Mouse (Mus musculus): ENCODE data around the gene Rnf39. TPM values are rescaled to one million over a fixed set of nuclear protein-coding genes. Genes with fewer than 3 reads are reported as not detected.

The Rnf39 gene
- total and polyA plus RNA-seq, 3 experiments: not detected

DNA sequence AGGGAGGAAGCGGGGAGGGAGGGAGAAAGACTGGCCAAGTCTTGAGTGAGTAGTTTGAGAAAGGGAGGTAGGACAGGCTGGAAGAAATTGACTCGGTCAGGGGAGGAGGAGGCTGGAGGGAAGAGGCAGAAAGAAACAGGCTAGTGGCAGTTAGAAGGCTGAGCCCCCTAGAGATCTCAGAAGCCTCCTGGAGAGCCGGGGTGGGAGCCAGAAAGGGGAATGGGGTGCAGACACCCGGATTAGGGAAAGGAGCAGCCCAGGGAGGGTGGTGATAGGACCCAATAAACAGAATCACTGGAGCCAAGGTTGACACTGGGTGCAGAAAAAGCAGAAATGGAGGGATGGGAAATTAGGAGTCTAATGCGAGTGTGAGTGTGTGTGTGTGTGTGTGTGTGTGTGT, 973 bp downstream of the Rnf39 start:
- in situ Hi-C loops (cut with MboI; ENCODE audit: low pct_ligation_motif_present, low pct_unique_long_range_greater_than_20kb, low sequenced_read_pairs) (no loop called here), dilution Hi-C loops (cut with MboI; ENCODE audit: extremely low pct_ligation_motif_present, extremely low pct_unique_long_range_greater_than_20kb, low sequenced_read_pairs) (no loop called here)
- H3K36me3 ChIP-seq (replicated peaks in 1 of 2; ENCODE audit: control insufficient read depth in 1 of 2, insufficient read depth in 1 of 2, low read length in 1 of 2): peaks cover 6 to 20% of the 10 kb centered on the region in 2 experiments
- TF ChIP-seq MAFK (IDR thresholded peaks at IDR 0.05; ENCODE audit: insufficient replicate concordance, low read length) (no peak), MYC (IDR thresholded peaks at IDR 0.05; ENCODE audit: low read depth, low read length) (no peak), KAT2A (IDR thresholded peaks at IDR 0.05; ENCODE audit: insufficient replicate concordance, low read length) (no peak), PAX5 (IDR thresholded peaks at IDR 0.05; ENCODE audit: low read length) (no peak), CTCF (conservative IDR thresholded peaks at IDR 0.05 in 1 of 2, IDR thresholded peaks at IDR 0.05 in 1 of 2; ENCODE audit: low read depth in 2 of 2, low read length in 2 of 2) (no peak), JUN (IDR thresholded peaks at IDR 0.05; ENCODE audit: insufficient read depth, low read depth, low read length) (no peak), ZMIZ1 (IDR thresholded peaks at IDR 0.05; ENCODE audit: low read depth, low read length) (no peak)
- no peaks in the 10 kb centered on the region for H3K9me3 ChIP-seq (replicated peaks; ENCODE audit: low read length)
- no peak overlapping the region for H3K9ac ChIP-seq (ENCODE audit: insufficient read depth, low read depth)
- DNase-seq (ENCODE audit: extremely low read depth): no peak
- no peaks in the 10 kb centered on the region for H3K79me2 ChIP-seq (replicated peaks; ENCODE audit: control insufficient read depth, extremely low read depth, insufficient read depth, poor library complexity, severe bottlenecking)
- no peaks in the 10 kb centered on the region for H3K27me3 ChIP-seq (replicated peaks)
- no peak overlapping the region for H3K4me2 ChIP-seq (ENCODE audit: insufficient read depth, low read depth, poor library complexity, severe bottlenecking)
- H3K4me1 ChIP-seq (ENCODE audit: control insufficient read depth in 1 of 2, insufficient read depth in 2 of 2): 0 out of 4 replicates have a peak, but pooled peaks cover 0 to 2% of the 10 kb centered on the region in 2 experiments
- no peak overlapping the region for H3K4me3 ChIP-seq (replicated peaks in 1 of 3; ENCODE audit: low read depth in 2 of 3, low read length in 2 of 3, poor library complexity in 1 of 3)
- H3K27ac ChIP-seq (ENCODE audit: insufficient read depth, low read depth): no peak overlapping the region

DNA sequence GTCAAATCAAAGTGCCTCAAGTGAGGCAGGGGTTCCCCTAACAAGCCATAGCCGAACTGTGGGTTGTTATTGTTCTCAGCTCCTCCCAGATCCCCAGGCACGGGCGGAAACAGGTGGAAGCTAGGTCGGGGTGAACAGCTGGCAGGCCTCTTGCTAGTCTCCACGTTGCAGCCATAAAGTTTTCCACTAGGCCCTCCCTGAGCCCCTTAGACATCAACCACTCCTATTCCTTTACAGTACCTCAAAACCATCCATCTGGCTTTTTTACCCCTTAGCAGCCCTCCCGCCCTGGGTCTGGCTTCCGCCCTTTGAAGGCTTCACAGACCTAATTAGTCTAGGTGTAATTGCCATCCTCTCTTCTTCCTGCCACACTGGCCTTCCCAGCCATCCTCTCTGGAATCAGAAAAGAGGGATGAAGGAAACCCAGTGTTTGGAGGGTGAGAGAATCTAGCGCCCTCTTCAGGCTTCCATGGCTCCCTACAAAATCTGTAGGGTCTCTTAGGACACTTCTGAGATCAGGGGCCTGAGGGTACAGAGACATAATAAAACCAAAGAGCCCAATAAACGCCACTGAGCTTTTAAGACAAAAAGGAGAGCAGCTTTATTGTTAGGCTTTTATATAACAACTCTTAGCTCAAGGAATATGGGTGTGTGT, 1.5 kb downstream of the Rnf39 start:
- dilution Hi-C loops (cut with MboI; ENCODE audit: extremely low pct_ligation_motif_present, extremely low pct_unique_long_range_greater_than_20kb, low sequenced_read_pairs) (no loop called here), in situ Hi-C loops (cut with MboI; ENCODE audit: low pct_ligation_motif_present, low pct_unique_long_range_greater_than_20kb, low sequenced_read_pairs) (no loop called here)
- Histone ChIP-seq H3K9me3 (replicated peaks; ENCODE audit: low read length) (no peaks in the 10 kb centered on the region), H3K4me1 (ENCODE audit: control insufficient read depth in 1 of 2, insufficient read depth in 2 of 2) (0 out of 4 replicates have a peak, but pooled peaks cover 0 to 2% of the 10 kb centered on the region in 2 experiments), H3K4me3 (replicated peaks in 1 of 3; ENCODE audit: low read depth in 2 of 3, low read length in 2 of 3, poor library complexity in 1 of 3) (no peak overlapping the region), H3K36me3 (replicated peaks in 1 of 2; ENCODE audit: control insufficient read depth in 1 of 2, insufficient read depth in 1 of 2, low read length in 1 of 2) (peaks cover 11 to 26% of the 10 kb centered on the region in 2 experiments), H3K27ac (ENCODE audit: insufficient read depth, low read depth) (no peak overlapping the region), H3K9ac (ENCODE audit: insufficient read depth, low read depth) (no peak overlapping the region), H3K4me2 (ENCODE audit: insufficient read depth, low read depth, poor library complexity, severe bottlenecking) (no peak overlapping the region), H3K27me3 (replicated peaks) (no peaks in the 10 kb centered on the region), H3K79me2 (replicated peaks; ENCODE audit: control insufficient read depth, extremely low read depth, insufficient read depth, poor library complexity, severe bottlenecking) (no peaks in the 10 kb centered on the region)
- DNase-seq (ENCODE audit: extremely low read depth): no peak
- TF ChIP-seq MYC (IDR thresholded peaks at IDR 0.05; ENCODE audit: low read depth, low read length): no peak
- peak; percentile 21 to 27; a peak in 3 of 4 replicates for TF ChIP-seq CTCF (conservative IDR thresholded peaks at IDR 0.05 in 1 of 2, IDR thresholded peaks at IDR 0.05 in 1 of 2; ENCODE audit: low read depth in 2 of 2, low read length in 2 of 2)
- no peak for TF ChIP-seq USF1 (IDR thresholded peaks at IDR 0.05; ENCODE audit: low read depth, low read length)

DNA sequence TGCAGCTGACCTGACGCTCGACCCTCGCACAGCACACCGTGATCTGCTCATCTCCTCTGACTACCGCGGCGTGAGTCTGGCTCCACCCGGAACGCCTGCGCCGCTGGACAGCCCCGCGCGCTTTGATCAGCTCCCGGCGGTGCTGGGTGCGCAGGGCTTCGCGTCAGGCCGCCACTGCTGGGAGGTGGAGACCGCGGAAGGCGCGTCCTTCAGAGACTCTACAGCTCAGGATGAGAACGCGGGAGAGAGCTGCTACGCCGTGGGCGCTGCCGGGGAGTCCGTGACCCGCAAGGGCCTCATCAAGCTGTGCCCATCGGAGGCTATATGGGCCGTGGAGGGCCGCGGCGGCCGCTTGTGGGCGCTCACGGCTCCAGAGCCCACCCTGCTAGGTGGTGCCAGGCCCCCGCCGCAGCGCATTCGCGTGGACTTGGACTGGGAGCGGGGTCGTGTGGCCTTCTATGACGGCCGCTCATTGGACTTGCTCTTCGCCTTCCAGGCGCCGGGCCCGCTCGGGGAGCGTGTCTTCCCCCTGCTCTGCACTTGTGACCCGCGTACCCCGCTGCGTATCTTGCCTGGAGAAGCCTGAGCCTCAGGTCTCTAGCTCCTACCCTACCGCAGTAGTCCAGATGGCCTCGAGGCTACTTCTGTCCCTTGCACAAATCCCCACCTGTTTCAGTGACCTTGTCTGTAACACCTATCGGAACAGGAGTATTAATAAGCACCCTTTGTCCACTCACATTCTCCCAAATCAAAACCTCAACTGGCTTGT, 4.5 kb downstream of the Rnf39 start:
- DNase-seq (ENCODE audit: extremely low read depth): no peak
- H3K27ac ChIP-seq (ENCODE audit: insufficient read depth, low read depth): no peak overlapping the region
- H3K4me2 ChIP-seq (ENCODE audit: insufficient read depth, low read depth, poor library complexity, severe bottlenecking): no peak overlapping the region
- dilution Hi-C loops (cut with MboI; ENCODE audit: extremely low pct_ligation_motif_present, extremely low pct_unique_long_range_greater_than_20kb, low sequenced_read_pairs) (no loop called here), in situ Hi-C loops (cut with MboI; ENCODE audit: low pct_ligation_motif_present, low pct_unique_long_range_greater_than_20kb, low sequenced_read_pairs) (no loop called here)
- peaks cover 13 to 35% of the 10 kb centered on the region in 2 experiments for H3K36me3 ChIP-seq (replicated peaks in 1 of 2; ENCODE audit: control insufficient read depth in 1 of 2, insufficient read depth in 1 of 2, low read length in 1 of 2)
- no peaks in the 10 kb centered on the region for H3K27me3 ChIP-seq (replicated peaks)
- H3K79me2 ChIP-seq (replicated peaks; ENCODE audit: control insufficient read depth, extremely low read depth, insufficient read depth, poor library complexity, severe bottlenecking): peaks cover 20% of the 10 kb centered on the region
- H3K4me1 ChIP-seq (ENCODE audit: control insufficient read depth in 1 of 2, insufficient read depth in 2 of 2): peaks cover 2 to 8% of the 10 kb centered on the region in 2 experiments; a peak in 2 of 4 replicates
- no peaks in the 10 kb centered on the region for H3K9me3 ChIP-seq (replicated peaks; ENCODE audit: low read length)
- H3K9ac ChIP-seq (ENCODE audit: insufficient read depth, low read depth): no peak overlapping the region
- H3K4me3 ChIP-seq (replicated peaks in 1 of 3; ENCODE audit: low read depth in 2 of 3, low read length in 2 of 3, poor library complexity in 1 of 3): no peak overlapping the region
- peak; percentile 91 for TF ChIP-seq POLR2AphosphoS2 (IDR thresholded peaks at IDR 0.05; ENCODE audit: low read depth, low read length)
- no peak for TF ChIP-seq MXI1 (IDR thresholded peaks at IDR 0.05; ENCODE audit: low read depth, low read length)
- TF ChIP-seq CHD2 (IDR thresholded peaks at IDR 0.05; ENCODE audit: low read length): peak; percentile 37; the same call in 1 of the 2 replicates

All from CH12.LX (cell line).